Mouse (Mus musculus): ENCODE measurements around the gene Epb41l3. TPM values are rescaled to one million over a fixed set of nuclear protein-coding genes. Genes with fewer than 3 reads are reported as not detected.

Epb41l3 gene
- total RNA-seq, 1 experiment from 2014 or later = 3.0 TPM

GRCm38 (mm10) chr17:69290272-69290671 lies 214.8 kb downstream of the Epb41l3 start:
- no peak for ATAC-seq (replicated peaks; ENCODE audit: insufficient number of reproducible peaks, low FRiP score, low TSS enrichment, poor library complexity, severe bottlenecking)

GRCm38 (mm10) chr17:69301552-69301951 lies 226.1 kb downstream of the Epb41l3 start:
- ATAC-seq (replicated peaks; ENCODE audit: insufficient number of reproducible peaks, low FRiP score, low TSS enrichment, poor library complexity, severe bottlenecking) = no peak

GRCm38 (mm10) chr17:69303579-69304274 lies 228.2 kb downstream of the Epb41l3 start:
- no peak for ATAC-seq (replicated peaks; ENCODE audit: insufficient number of reproducible peaks, low FRiP score, low TSS enrichment, poor library complexity, severe bottlenecking)

GRCm38 (mm10) chr17:69307636-69308035 lies 232.2 kb downstream of the Epb41l3 start:
- no peak for ATAC-seq (replicated peaks; ENCODE audit: insufficient number of reproducible peaks, low FRiP score, low TSS enrichment, poor library complexity, severe bottlenecking)

- ATAC-seq (replicated peaks; ENCODE audit: insufficient number of reproducible peaks, low FRiP score, low TSS enrichment, poor library complexity, severe bottlenecking) = no peak
Observed at GRCm38 (mm10) chr17:69309872-69310271, 234.4 kb downstream of the Epb41l3 start.

- no peak for ATAC-seq (replicated peaks; ENCODE audit: insufficient number of reproducible peaks, low FRiP score, low TSS enrichment, poor library complexity, severe bottlenecking)
Observed at GRCm38 (mm10) chr17:69320496-69320895, 245.0 kb downstream of the Epb41l3 start.

GRCm38 (mm10) chr17:69322721-69323120 lies 247.2 kb downstream of the Epb41l3 start:
- ATAC-seq (replicated peaks; ENCODE audit: insufficient number of reproducible peaks, low FRiP score, low TSS enrichment, poor library complexity, severe bottlenecking) = no peak

Other genes with a start within 250 kb of the Epb41l3 start
- gene Tmem200c, start 249.1 kb upstream of the Epb41l3 start, total RNA-seq (2017) = not detected in 3 replicates

All from monocyte, adult 5-6 weeks (primary cell).